Mouse (Mus musculus) myocyte (in vitro differentiated cells): ENCODE data around the gene Nhsl1.

ENCODE experiments used
- CEBPB ChIP-seq: IDR thresholded peaks from 2 replicates; pipeline ENCODE4 v1.6.1; 2011; ENCODE audit warnings: mild to moderate bottlenecking, moderate library complexity; ENCODE audit not compliant: poor library complexity, insufficient read depth, severe bottlenecking
- E2F4 ChIP-seq: IDR thresholded peaks from one replicate; pipeline ENCODE4 v1.6.1; 2011; ENCODE audit warnings: mild to moderate bottlenecking, control low read depth, moderate library complexity; ENCODE audit not compliant: insufficient read depth
- MAX ChIP-seq: IDR thresholded peaks from one replicate; pipeline ENCODE4 v1.6.1; 2011; ENCODE audit warnings: low read depth, mild to moderate bottlenecking, control low read depth
- MYOD1 ChIP-seq, 3 experiments: IDR thresholded peaks; one replicate each; pipeline ENCODE4 v1.6.1; 2011; ENCODE audit warnings: control low read depth in 2 of 3, low read depth in 2 of 3, mild to moderate bottlenecking in 2 of 3, moderate library complexity in 1 of 3; ENCODE audit not compliant: insufficient read length in 2 of 3, control insufficient read depth in 1 of 3
- MYOG ChIP-seq, 3 experiments: IDR thresholded peaks; one replicate each; pipeline ENCODE4 v1.6.1; 2011; ENCODE audit warnings: control low read depth in 2 of 3, low read depth in 2 of 3, mild to moderate bottlenecking in 2 of 3; ENCODE audit not compliant: insufficient read length in 2 of 3, control insufficient read depth in 1 of 3, insufficient read depth in 1 of 3
- POLR2A ChIP-seq: IDR thresholded peaks from one replicate; pipeline ENCODE4 v1.6.1; 2011; ENCODE audit warnings: low read depth, mild to moderate bottlenecking, control low read depth, moderate library complexity; ENCODE audit not compliant: insufficient read length
- POLR2AphosphoS2 ChIP-seq: IDR thresholded peaks from one replicate; pipeline ENCODE4 v1.6.1; 2011; ENCODE audit warnings: low read depth, control low read depth; ENCODE audit not compliant: insufficient read length
- SRF ChIP-seq: IDR thresholded peaks from one replicate; pipeline ENCODE4 v1.6.1; 2011; ENCODE audit warnings: low read depth; ENCODE audit not compliant: control insufficient read depth, insufficient read length
- TCF12 ChIP-seq: IDR thresholded peaks from one replicate; pipeline ENCODE4 v1.6.1; 2011; ENCODE audit warnings: mild to moderate bottlenecking, control low read depth; ENCODE audit not compliant: poor library complexity, insufficient read depth, severe bottlenecking
- USF1 ChIP-seq: IDR thresholded peaks from one replicate; pipeline ENCODE4 v1.6.1; 2011; ENCODE audit warnings: low read depth, mild to moderate bottlenecking, control low read depth, moderate library complexity

DNA sequence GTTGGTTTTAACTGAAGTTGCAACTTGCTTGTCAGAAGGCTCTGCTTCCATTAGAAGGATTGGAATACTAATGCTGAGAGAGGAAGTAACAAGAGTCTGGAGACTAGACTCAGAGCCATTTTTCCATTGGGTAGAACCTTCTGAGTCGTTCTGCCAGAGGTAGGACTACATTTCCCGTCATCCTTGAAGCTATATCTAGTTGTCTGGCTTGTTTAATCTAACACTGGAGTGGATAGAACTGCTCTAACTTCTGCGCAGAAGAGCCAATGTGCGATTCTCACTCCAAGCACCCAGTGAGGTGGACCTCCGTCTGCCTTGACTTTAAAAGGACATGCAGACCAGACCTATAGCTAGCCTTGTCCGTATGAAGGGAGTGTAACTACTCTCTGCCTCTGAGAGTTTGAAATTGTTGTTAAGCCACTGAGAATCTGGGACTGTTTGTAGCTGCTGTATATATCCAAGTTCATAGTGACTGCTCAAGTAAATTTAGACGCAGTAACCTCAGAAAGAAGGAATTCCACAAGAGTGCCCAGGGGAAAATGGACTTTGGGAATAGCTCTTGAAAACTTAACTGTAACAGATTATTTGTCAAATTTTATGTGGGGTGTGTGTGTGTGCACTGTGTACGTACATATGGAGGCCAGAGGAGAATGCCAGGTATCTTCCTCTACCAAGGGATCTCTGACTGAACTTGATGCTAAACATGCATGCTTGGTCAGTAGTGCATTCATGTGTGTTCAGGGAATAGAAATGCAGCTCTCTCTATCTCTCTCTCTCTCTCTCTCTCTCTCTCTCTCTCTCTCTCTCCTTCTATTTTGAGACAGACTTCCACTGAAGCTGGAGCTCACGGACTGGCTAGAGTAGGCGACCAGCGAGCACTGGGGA is 174.5 kb downstream of the Nhsl1 start:
- TF ChIP-seq E2F4 (no peak), MAX (no peak), POLR2A (no peak), POLR2AphosphoS2 (no peak), CEBPB (no peak), USF1 (no peak), MYOD1 (IDR thresholded peaks at IDR 0.05; ENCODE audit: control insufficient read depth in 1 of 3, insufficient read length in 2 of 3, low read depth in 2 of 3) (no peak), TCF12 (no peak), SRF (no peak), MYOG (IDR thresholded peaks at IDR 0.05; ENCODE audit: control insufficient read depth in 1 of 3, insufficient read depth in 1 of 3, insufficient read length in 2 of 3, low read depth in 2 of 3) (no peak)
